Mouse (Mus musculus) lung, adult 2 months (tissue): Measurements from ENCODE around the gene Atg5. TPM values are rescaled to one million over a fixed set of nuclear protein-coding genes. Genes with fewer than 3 reads are reported as not detected.
"Not testable (repeated sequence)": the region's sequence is repeated elsewhere in the genome, so short reads cannot be mapped to it uniquely, and the experiment has no call there.

Experiments
- DNase-seq: peaks from one replicate; pipeline ENCODE4 v3.0.0; 2022
- H3K4me1 ChIP-seq: fragments of 200-500 bp; 2 replicates; pipeline ENCODE4 v1.6.1; 2011; ENCODE audit warnings: low read length; ENCODE audit not compliant: control insufficient read depth, insufficient read depth
- H3K4me3 ChIP-seq: fragments of 200-500 bp; replicated peaks from 2 replicates; pipeline ENCODE3; 2011; ENCODE audit warnings: low read depth, mild to moderate bottlenecking, control low read depth, low read length; ENCODE audit errors: extremely low read depth
- CTCF ChIP-seq: fragments of 200-500 bp; IDR thresholded peaks from 2 replicates; pipeline ENCODE4 v1.5.1; 2011; ENCODE audit warnings: mild to moderate bottlenecking, low read length, control low read depth; ENCODE audit not compliant: insufficient read depth
- POLR2A ChIP-seq: fragments of 200-500 bp; IDR thresholded peaks from 2 replicates; pipeline ENCODE4 v1.6.1; 2011; ENCODE audit warnings: low read depth, mild to moderate bottlenecking, control low read depth, low read length, borderline replicate concordance; ENCODE audit errors: extremely low read depth
- WGBS: fragments of 180-500 bp; shearing (Covaris S2); methylation state at CpG from one replicate; pipeline ENCODE4 v1.1.7; 2018; 5-methylcytosine and 5-hydroxymethylcytosine counted together
- polyA plus RNA-seq: library from polyadenylated mRNA; depleted of rRNA; stranded (reverse); fragments of >200 nt; gene quantifications from 2 replicates; pipeline ENCODE4 v1.2.3, GENCODE M21; 2012; rRNA removed

Gene Atg5
- polyA plus RNA-seq = 6.5 and 8.5 TPM in 2 replicates

DNA sequence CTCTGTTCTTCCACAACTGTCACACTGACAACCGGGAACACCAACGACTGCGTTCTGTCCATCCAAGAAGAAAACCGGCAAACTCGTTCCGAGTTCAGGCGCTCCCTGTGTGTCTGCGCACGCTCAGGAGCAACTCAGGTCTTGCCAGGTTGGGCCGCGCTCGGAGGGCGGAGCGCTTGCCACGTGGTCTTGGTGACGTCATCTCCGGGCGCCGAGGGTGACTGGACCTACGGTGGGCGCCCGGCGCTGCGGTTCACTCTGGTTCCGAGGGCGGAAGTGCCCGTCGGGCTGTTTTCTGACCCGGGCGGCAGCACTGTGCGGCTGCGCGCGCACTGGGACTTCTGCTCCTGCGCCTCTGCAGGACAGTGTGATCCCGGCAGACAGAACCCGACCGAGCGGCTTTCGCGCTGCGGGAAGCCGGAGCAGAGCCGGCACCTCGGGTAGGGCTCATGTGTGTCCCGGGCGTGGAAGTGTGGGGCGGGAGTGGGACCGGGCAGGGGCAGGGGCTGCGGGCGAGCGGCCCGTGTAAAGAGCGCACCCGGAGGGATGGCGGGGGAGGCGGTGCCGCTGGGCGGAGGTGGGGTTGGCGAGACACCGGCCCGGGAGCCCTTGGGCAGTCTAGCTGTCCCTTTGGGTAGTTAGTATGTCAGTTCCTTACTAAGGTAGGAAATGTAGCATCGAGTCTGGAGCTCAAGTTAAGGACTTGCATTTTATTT is at the start of gene Atg5:
Atg5 (plus strand) TSS at position 214 of the 716 bp plus-strand sequence.
- WGBS = under 1% methylated on average over 63 of the region's 63 CpGs
- TF ChIP-seq CTCF (no peak), POLR2A (peak; percentile 81; the same call in 1 of the 2 replicates)
- Histone ChIP-seq H3K4me3 (peak within 1 kb of the TSS; percentile 93), H3K4me1 (peaks cover 12% of the 10 kb centered on the region)
- peak; percentile 98 for DNase-seq

DNA sequence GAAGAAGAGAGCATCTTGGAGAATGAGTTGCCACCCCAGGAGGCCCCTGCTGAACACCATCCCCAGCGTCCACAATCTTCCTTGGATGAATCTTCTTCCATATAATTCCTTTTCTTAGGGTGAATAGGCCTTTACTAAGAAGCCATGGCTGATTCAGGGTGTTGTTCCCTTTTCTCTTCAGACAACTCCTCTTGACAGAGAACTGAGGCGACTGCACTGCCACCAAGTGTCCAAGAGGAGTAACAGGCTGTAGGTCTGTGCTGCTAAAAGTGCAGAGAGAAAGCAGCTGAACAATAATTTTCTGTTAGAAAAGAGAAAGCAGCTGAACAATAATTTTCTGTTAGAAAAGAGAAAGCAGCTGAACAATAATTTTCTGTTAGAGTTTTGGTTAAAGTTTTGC is 49.1 kb upstream of the Atg5 start:
- 5% methylated on average over 2 of the region's 2 CpGs for WGBS

GRCm38 (mm10) chr10:44224345-44224744 is 43.8 kb upstream of the Atg5 start:
- TF ChIP-seq POLR2A (no peak), CTCF (no peak)
- 86% methylated on average over 9 of the region's 9 CpGs for WGBS
- Histone ChIP-seq H3K4me1 (no peaks in the 10 kb centered on the region), H3K4me3 (no peak overlapping the region)
- DNase-seq = no peak

More for the DNA sequence above, 49.1 kb upstream of the Atg5 start:
- DNase-seq, H3K4me1 ChIP-seq, H3K4me3 ChIP-seq: not testable (repeated sequence)

- not testable (repeated sequence) for H3K4me1 ChIP-seq, H3K4me3 ChIP-seq
- peak; percentile 15; the same call in 1 of the 2 replicates for TF ChIP-seq CTCF
- peak; percentile 12 for DNase-seq
- WGBS = 4% methylated on average over 1 of the region's 1 CpGs
These were observed 34.8 kb upstream of the Atg5 start for GRCm38 (mm10) chr10:44233351-44233750.

- DNase-seq, H3K4me3 ChIP-seq, H3K4me1 ChIP-seq: not testable (repeated sequence)
- WGBS = 32% methylated on average over 7 of the region's 7 CpGs
These were observed 32.9 kb upstream of the Atg5 start for GRCm38 (mm10) chr10:44235298-44235697.

GRCm38 (mm10) chr10:44256624-44257023 is 11.5 kb upstream of the Atg5 start:
- TF ChIP-seq POLR2A (no peak), CTCF (peak; percentile 19; the same call in 1 of the 2 replicates)
- Histone ChIP-seq H3K4me1 (no peaks in the 10 kb centered on the region), H3K4me3 (no peak overlapping the region)
- WGBS = 49% methylated on average over 7 of the region's 7 CpGs
- DNase-seq = no peak

DNA sequence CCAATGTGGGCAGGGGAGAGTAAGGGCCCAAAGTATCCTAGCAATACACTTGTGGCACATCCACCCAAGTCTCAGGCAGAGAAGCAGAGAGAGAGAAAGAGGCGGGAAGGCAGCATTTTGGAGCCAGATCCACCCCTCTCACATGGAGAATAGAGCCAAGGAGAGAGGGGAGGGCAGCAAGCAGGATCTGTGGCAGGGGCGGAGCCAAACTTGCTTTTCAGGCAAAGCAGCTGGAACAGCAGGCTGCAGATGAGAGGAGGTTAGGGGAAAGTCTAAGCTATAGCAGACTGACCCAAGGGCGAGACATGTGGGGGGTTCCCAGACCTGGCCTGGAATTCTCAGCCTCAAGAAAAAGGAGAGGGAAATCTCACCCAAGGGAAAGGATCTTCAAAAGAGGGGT is 2.3 kb upstream of the Atg5 start:
- DNase-seq = no peak
- WGBS = 78% methylated on average over 3 of the region's 3 CpGs
- H3K4me3 ChIP-seq = no peak overlapping the region
- peaks cover 12% of the 10 kb centered on the region for H3K4me1 ChIP-seq
- TF ChIP-seq CTCF (no peak), POLR2A (no peak)

- TF ChIP-seq CTCF (no peak), POLR2A (no peak)
- Histone ChIP-seq H3K4me3 (no peak overlapping the region), H3K4me1 (peaks cover 12% of the 10 kb centered on the region)
- DNase-seq = peak; percentile 26
These were observed 1.6 kb upstream of the Atg5 start for GRCm38 (mm10) chr10:44266561-44266960.

- DNase-seq = no peak
- Histone ChIP-seq H3K4me1 (peaks cover 12% of the 10 kb centered on the region), H3K4me3 (peak overlapping the region; percentile 93)
- WGBS = 3% methylated on average over 11 of the region's 11 CpGs
- no peak for TF ChIP-seq CTCF
- no peak for TF ChIP-seq POLR2A
These were observed 574 bp upstream of the Atg5 start for GRCm38 (mm10) chr10:44267426-44268142.

GRCm38 (mm10) chr10:44269211-44269610 is 1.1 kb downstream of the Atg5 start:
- Histone ChIP-seq H3K4me1 (peaks cover 12% of the 10 kb centered on the region), H3K4me3 (no peak overlapping the region)
- no peak for TF ChIP-seq POLR2A
- no peak for TF ChIP-seq CTCF
- 61% methylated on average over 2 of the region's 2 CpGs for WGBS
- no peak for DNase-seq
